Mouse (Mus musculus) CH12.LX (cell line): ENCODE data around the gene Trim80.

Source experiments
- CTCF ChIP-seq, 2 experiments: IDR thresholded peaks in 1 of 2; conservative IDR thresholded peaks in 1 of 2; 2 replicates each; pipeline ENCODE4 v1.5.1; 2011 to 2012; ENCODE audit warnings: low read depth in 2 of 2, low read length in 2 of 2, improper control_type of control experiment in 1 of 2, inconsistent platforms in 1 of 2, mild to moderate bottlenecking in 1 of 2, moderate library complexity in 1 of 2
- GABPA ChIP-seq: IDR thresholded peaks from 2 replicates; pipeline ENCODE4 v1.6.1; 2012; ENCODE audit warnings: low read depth, low read length, improper control_type of control experiment, inconsistent platforms; ENCODE audit not compliant: insufficient replicate concordance
- POLR2A ChIP-seq: IDR thresholded peaks from 2 replicates; pipeline ENCODE4 v1.6.1; 2011; ENCODE audit warnings: low read depth, mild to moderate bottlenecking, improper control_type of control experiment, low read length
- RCOR1 ChIP-seq: conservative IDR thresholded peaks from 2 replicates; pipeline ENCODE4 v1.6.1; 2012; ENCODE audit warnings: low read depth, mild to moderate bottlenecking, inconsistent platforms, low read length, improper control_type of control experiment
- SMC3 ChIP-seq: IDR thresholded peaks from 2 replicates; pipeline ENCODE4 v1.6.1; 2011; ENCODE audit warnings: low read depth, low read length, improper control_type of control experiment
- ZKSCAN1 ChIP-seq: IDR thresholded peaks from 2 replicates; pipeline ENCODE4 v1.6.1; 2012; ENCODE audit warnings: low read depth, inconsistent platforms, low read length, improper control_type of control experiment, borderline replicate concordance

DNA sequence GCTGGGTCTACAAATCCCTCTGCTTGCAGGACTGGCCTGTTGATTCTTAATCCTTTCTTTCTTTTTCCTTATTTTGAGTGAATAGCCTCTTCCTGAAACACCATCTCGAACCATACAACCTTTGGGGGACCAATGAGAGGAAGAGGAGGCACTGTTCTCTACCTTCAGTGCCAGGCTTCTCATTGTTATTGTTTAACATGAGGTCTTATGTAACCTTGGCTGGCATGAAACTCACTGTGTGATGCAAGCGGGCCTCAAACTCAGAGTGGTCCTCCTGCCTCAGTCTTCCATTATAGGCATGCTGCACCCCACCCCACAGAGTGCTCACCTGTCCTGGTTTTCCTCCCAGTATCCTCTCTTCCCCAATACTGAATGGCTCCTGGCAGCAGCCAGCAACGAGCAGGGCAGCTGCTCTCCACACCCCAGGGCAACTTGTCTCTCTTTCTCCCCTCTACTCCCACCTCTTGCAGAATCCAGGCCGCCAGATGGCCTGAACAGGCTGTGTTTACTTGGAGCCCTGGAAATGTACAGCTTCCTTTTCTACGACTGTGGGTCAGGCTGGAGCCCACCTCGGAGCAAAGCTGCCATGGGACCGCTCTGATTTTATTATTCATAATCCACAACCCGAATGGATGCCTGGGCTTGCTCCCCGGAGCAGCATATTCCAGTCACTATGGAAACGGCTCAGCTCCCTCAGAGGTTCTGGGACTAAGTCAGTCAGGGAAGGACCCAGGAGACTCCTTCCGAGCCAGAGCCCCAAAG lies 39.5 kb upstream of the Trim80 start:
- TF ChIP-seq RCOR1 (no peak), GABPA (no peak), SMC3 (no peak), CTCF (conservative IDR thresholded peaks at IDR 0.05 in 1 of 2, IDR thresholded peaks at IDR 0.05 in 1 of 2; ENCODE audit: low read depth in 2 of 2, low read length in 2 of 2) (no peak), POLR2A (no peak), ZKSCAN1 (no peak)
